Mouse (Mus musculus) liver, postnatal 0 days (tissue): ENCODE results near the gene Cyp2d34.

Experiments used
- CTCF ChIP-seq: sonication (generic); IDR thresholded peaks from 2 replicates; pipeline ENCODE4 v1.5.1; 2016; ENCODE audit warnings: antibody characterized with exemption, low read depth
- EP300 ChIP-seq: IDR thresholded peaks from 2 replicates; pipeline ENCODE4 v1.6.1; 2016; ENCODE audit warnings: antibody characterized with exemption, low read depth, mild to moderate bottlenecking

- TF ChIP-seq CTCF (no peak), EP300 (no peak)
These were observed 2.3 kb downstream of the Cyp2d34 start for GRCm38 (mm10) chr15:82618362-82619020.
